ENCODE assay signal across 16 mouse cellular contexts in genomic region chr8:72279151-72279550, GRCm38 (mm10). TPM values are rescaled to one million over a fixed set of nuclear protein-coding genes. Genes with fewer than 3 reads are reported as not detected.
DNase-seq lines count a peak whose midpoint lies in the region; ATAC-seq and TF ChIP-seq lines count a peak whose summit lies in the region.
"Had no signal": no experiment of that assay in that cellular context is flagged by ENCODE, and none has a peak within 500 bp of the region (broad histone marks: within the 10 kb centered on the region; RNA-seq: fewer than 3 reads in every experiment).

No protein-coding gene starts in this region.

- H3K36me3 ChIP-seq in splenic B cell, adult 2 months (ENCODE audit: control insufficient read depth, insufficient read depth, low read length, poor library complexity, severe bottlenecking): no peaks in the 10 kb centered on the region
- no peaks in the 10 kb centered on the region for H3K36me3 ChIP-seq in intestine, embryonic 15.5 days
- no peaks in the 10 kb centered on the region for H3K36me3 ChIP-seq in liver, postnatal 0 days (replicated peaks; ENCODE audit: insufficient read depth, low read length)
- H3K36me3 ChIP-seq: forebrain, embryonic 10.5 days; heart, embryonic 15.5 days; hindbrain, embryonic 15.5 days; limb, embryonic 12.5 days; neural tube, embryonic 15.5 days had no signal

- DNase-seq in lung, postnatal 10 days: peak; percentile 24
- no peak for DNase-seq in lung, postnatal 14 days
- peak; percentile 58 for DNase-seq in splenic B cell, adult 2 months (ENCODE audit: low read depth, low spot score)
- DNase-seq in liver, postnatal 0 days: no peak
- DNase-seq in cerebellum, postnatal 14 days: no peak
- DNase-seq: adrenal gland, adult 2 months; cerebellum, adult 2 months; kidney, adult 9 months had no signal

- H3K4me1 ChIP-seq in intestine, embryonic 15.5 days (replicated peaks): no peaks in the 10 kb centered on the region
- H3K4me1 ChIP-seq in liver, postnatal 0 days (ENCODE audit: insufficient read depth): peaks cover 9% of the 10 kb centered on the region; the same call in 1 of the 2 replicates
- H3K4me1 ChIP-seq: hindbrain, embryonic 15.5 days; limb, embryonic 12.5 days; neural tube, embryonic 15.5 days had no signal

- no peak overlapping the region for H3K4me2 ChIP-seq in intestine, embryonic 15.5 days (replicated peaks)
- no peak overlapping the region for H3K4me2 ChIP-seq in liver, postnatal 0 days (ENCODE audit: low read depth, low read length)
- H3K4me2 ChIP-seq: heart, embryonic 15.5 days; hindbrain, embryonic 15.5 days; limb, embryonic 12.5 days; neural tube, embryonic 15.5 days had no signal

- TF ChIP-seq EP300 in liver, postnatal 0 days (IDR thresholded peaks at IDR 0.05; ENCODE audit: low read depth): no peak

- TF ChIP-seq CTCF in liver, postnatal 0 days (IDR thresholded peaks at IDR 0.05; ENCODE audit: low read depth): no peak

- no peaks in the 10 kb centered on the region for H3K9me3 ChIP-seq in intestine, embryonic 15.5 days
- H3K9me3 ChIP-seq in liver, postnatal 0 days (ENCODE audit: low read length): no peaks in the 10 kb centered on the region
- H3K9me3 ChIP-seq: forebrain, embryonic 10.5 days; heart, embryonic 15.5 days; hindbrain, embryonic 15.5 days; limb, embryonic 12.5 days; neural tube, embryonic 15.5 days had no signal

- H3K9ac ChIP-seq in intestine, embryonic 15.5 days: no peak overlapping the region
- H3K9ac ChIP-seq in liver, postnatal 0 days (replicated peaks): no peak overlapping the region
- H3K9ac ChIP-seq: heart, embryonic 15.5 days; hindbrain, embryonic 15.5 days; limb, embryonic 12.5 days; liver, embryonic 14.5 days; neural tube, embryonic 15.5 days had no signal

- H3K4me3 ChIP-seq in intestine, embryonic 15.5 days (replicated peaks): no peak overlapping the region
- no peak overlapping the region for H3K4me3 ChIP-seq in liver, postnatal 0 days (ENCODE audit: low read depth, low read length)
- H3K4me3 ChIP-seq: forebrain, embryonic 10.5 days; heart, embryonic 15.5 days; hindbrain, embryonic 15.5 days; limb, embryonic 12.5 days; neural tube, embryonic 15.5 days had no signal

- H3K27ac ChIP-seq in intestine, embryonic 15.5 days: no peak overlapping the region
- no peak overlapping the region for H3K27ac ChIP-seq in liver, postnatal 0 days (ENCODE audit: low read depth)
- H3K27ac ChIP-seq: forebrain, embryonic 10.5 days; heart, embryonic 15.5 days; hindbrain, embryonic 15.5 days; limb, embryonic 12.5 days; liver, embryonic 14.5 days; neural tube, embryonic 15.5 days had no signal

- H3K27me3 ChIP-seq in splenic B cell, adult 2 months (ENCODE audit: control insufficient read depth, insufficient read depth, low read length, poor library complexity, severe bottlenecking): no peaks in the 10 kb centered on the region
- H3K27me3 ChIP-seq in intestine, embryonic 15.5 days (replicated peaks): no peaks in the 10 kb centered on the region
- H3K27me3 ChIP-seq in liver, postnatal 0 days (ENCODE audit: insufficient read depth, low read length): no peaks in the 10 kb centered on the region
- H3K27me3 ChIP-seq: heart, embryonic 15.5 days; hindbrain, embryonic 15.5 days; limb, embryonic 12.5 days; neural tube, embryonic 15.5 days had no signal

- peak; percentile 86 for ATAC-seq in activated CD4-positive, CD25-positive, alpha-beta regulatory T cell, adult 4 months
- ATAC-seq in intestine, embryonic 15.5 days: no peak
- no peak for ATAC-seq in liver, postnatal 0 days

- 73% methylated on average over 7 of the region's 7 CpGs for WGBS in intestine, embryonic 15.5 days
- WGBS in liver, postnatal 0 days (ENCODE audit: insufficient replicate concordance): 64% methylated on average over 7 of the region's 7 CpGs

RNA-seq across cellular contexts. Expression of gene Gm10282, which starts 25.9 kb away (rescaled TPM):
- polyA plus RNA-seq in activated CD4-positive, CD25-positive, alpha-beta regulatory T cell, adult 4 months (2017; shearing (Covaris generic)): 10 to 100 TPM; 25.8 to 62.2 TPM
- 21.5 and 24.3 TPM in 2 replicates for polyA plus RNA-seq in intestine, embryonic 15.5 days (2015; fragmentation: Nextera tagmentation; extraction: Ambion mirVana)
- 6.3 and 6.4 TPM in 2 replicates for polyA plus RNA-seq in liver, postnatal 0 days (2015; fragmentation: Nextera tagmentation; extraction: Ambion mirVana)

RNA-seq across cellular contexts. Expression of gene Ap1m1, which starts 39.3 kb away (rescaled TPM):
- polyA plus RNA-seq in activated CD4-positive, CD25-positive, alpha-beta regulatory T cell, adult 4 months (2017; shearing (Covaris generic)): 100 to 1,000 TPM; 132 to 145 TPM
- 96.6 and 104 TPM in 2 replicates for polyA plus RNA-seq in intestine, embryonic 15.5 days (2015; fragmentation: Nextera tagmentation; extraction: Ambion mirVana)
- 40.7 and 41.7 TPM in 2 replicates for polyA plus RNA-seq in liver, postnatal 0 days (2015; fragmentation: Nextera tagmentation; extraction: Ambion mirVana)

RNA-seq across cellular contexts. Expression of gene Klf2, which starts 39.7 kb away (rescaled TPM):
- 10 to 100 TPM; 27.6 to 39.0 TPM for polyA plus RNA-seq in activated CD4-positive, CD25-positive, alpha-beta regulatory T cell, adult 4 months (2017; shearing (Covaris generic))
- 6.6 and 7.2 TPM in 2 replicates for polyA plus RNA-seq in intestine, embryonic 15.5 days (2015; fragmentation: Nextera tagmentation; extraction: Ambion mirVana)
- 5.6 and 7.4 TPM in 2 replicates for polyA plus RNA-seq in liver, postnatal 0 days (2015; fragmentation: Nextera tagmentation; extraction: Ambion mirVana)

RNA-seq across cellular contexts. Expression of gene Fam32a, which starts 59.6 kb away (rescaled TPM):
- 100 to 1,000 TPM in 1 of 2 experiments, 10 to 100 TPM in 1; 98.8 to 108 TPM for polyA plus RNA-seq in activated CD4-positive, CD25-positive, alpha-beta regulatory T cell, adult 4 months (2017; shearing (Covaris generic))
- 70.9 and 72.8 TPM in 2 replicates for polyA plus RNA-seq in intestine, embryonic 15.5 days (2015; fragmentation: Nextera tagmentation; extraction: Ambion mirVana)
- 27.5 and 28.4 TPM in 2 replicates for polyA plus RNA-seq in liver, postnatal 0 days (2015; fragmentation: Nextera tagmentation; extraction: Ambion mirVana)

Comparison
In these comparisons a context has a peak if more than half of its experiments do, and no peak if none do; other contexts are left out.
1. DNase-seq: peak in lung, postnatal 10 days (single experiment) and splenic B cell, adult 2 months (single experiment); none in lung, postnatal 14 days (single experiment), liver, postnatal 0 days (single experiment) and cerebellum, postnatal 14 days (0 of 2).